Mouse (Mus musculus) G1E (cell line): Measurements from ENCODE around the gene Rhog. TPM values are rescaled to one million over a fixed set of nuclear protein-coding genes. Genes with fewer than 3 reads are reported as not detected.

Source experiments
- ATAC-seq: 2 replicates; pipeline ENCODE4 v1.8.0; 2016; ENCODE audit warnings: mild to moderate bottlenecking; ENCODE audit not compliant: insufficient number of reproducible peaks, poor library complexity, low FRiP score, severe bottlenecking; ENCODE audit errors: extremely low read depth
- DNase-seq: peaks from one replicate; pipeline ENCODE4 v3.0.0; 2012; ENCODE audit warnings: low spot score
- H3K27me3 ChIP-seq: 2 replicates; pipeline ENCODE4 v1.6.1; 2012; ENCODE audit warnings: mild to moderate bottlenecking, low read length, inconsistent platforms; ENCODE audit not compliant: insufficient read depth
- H3K36me3 ChIP-seq: replicated peaks from 2 replicates; pipeline ENCODE3; 2012; ENCODE audit warnings: mild to moderate bottlenecking, inconsistent platforms
- H3K4me1 ChIP-seq: 2 replicates; pipeline ENCODE4 v1.6.1; 2012; ENCODE audit warnings: low read depth, low read length, inconsistent platforms, mixed read lengths; ENCODE audit not compliant: insufficient read depth
- H3K4me3 ChIP-seq: 2 replicates; pipeline ENCODE4 v1.5.1; 2012; ENCODE audit warnings: low read depth, mild to moderate bottlenecking, inconsistent platforms, low read length, moderate library complexity, mixed read lengths
- H3K9me3 ChIP-seq: replicated peaks from 2 replicates; pipeline ENCODE4 v1.6.1; 2012; ENCODE audit warnings: inconsistent platforms
- CTCF ChIP-seq: IDR thresholded peaks from 2 replicates; pipeline ENCODE4 v1.5.1; 2012; ENCODE audit warnings: low read depth, low read length, inconsistent platforms, mixed read lengths
- GATA1 ChIP-seq: IDR thresholded peaks from 2 replicates; pipeline ENCODE4 v1.6.1; 2012; ENCODE audit warnings: borderline replicate concordance, low read length, inconsistent platforms, mixed read lengths
- GATA2 ChIP-seq: IDR thresholded peaks from 2 replicates; pipeline ENCODE4 v1.6.1; 2012; ENCODE audit warnings: low read depth, low read length, inconsistent platforms, borderline replicate concordance
- POLR2AphosphoS5 ChIP-seq: IDR thresholded peaks from 2 replicates; pipeline ENCODE4 v1.6.1; 2012; ENCODE audit warnings: low read depth, low read length, inconsistent platforms; ENCODE audit not compliant: insufficient replicate concordance
- TAL1 ChIP-seq: conservative IDR thresholded peaks from 2 replicates; pipeline ENCODE4 v1.6.1; 2012; ENCODE audit warnings: low read depth, low read length, inconsistent platforms, mixed read lengths
- polyA plus RNA-seq: library from polyadenylated mRNA; stranded (reverse); fragments of >175 nt; gene quantifications from 2 replicates; pipeline ENCODE4 v1.2.3, GENCODE M21; 2012
- total RNA-seq, 2 experiments: library from RNA; stranded (forward) in 1 of 2; stranded (reverse) in 1 of 2; fragments of 200-1000 nt in 1 of 2; fragments of >200 nt in 1 of 2; fragmentation: Nextera tagmentation in 1 of 2; gene quantifications; 2 replicates each; pipeline ENCODE4 v1.2.3; 2014 to 2017

Rhog gene
- total and polyA plus RNA-seq, 3 experiments = 68.5 to 241 (median 212) TPM

- Histone ChIP-seq H3K4me3 (peak overlapping the region; percentile 0; the same call in 1 of the 2 replicates), H3K4me1 (peaks cover 80% of the 10 kb centered on the region), H3K36me3 (peaks cover 93% of the 10 kb centered on the region), H3K27me3 (no peaks in the 10 kb centered on the region), H3K9me3 (no peaks in the 10 kb centered on the region)
- no peak for DNase-seq
- TF ChIP-seq TAL1 = no peak
- no peak for TF ChIP-seq GATA2
- no peak for TF ChIP-seq POLR2AphosphoS5
- TF ChIP-seq GATA1 = no peak
- ATAC-seq = peak; percentile 36; the same call in 1 of the 2 replicates
Measured at GRCm38 (mm10) chr7:102242371-102242770, 13.5 kb downstream of the Rhog start.

DNA sequence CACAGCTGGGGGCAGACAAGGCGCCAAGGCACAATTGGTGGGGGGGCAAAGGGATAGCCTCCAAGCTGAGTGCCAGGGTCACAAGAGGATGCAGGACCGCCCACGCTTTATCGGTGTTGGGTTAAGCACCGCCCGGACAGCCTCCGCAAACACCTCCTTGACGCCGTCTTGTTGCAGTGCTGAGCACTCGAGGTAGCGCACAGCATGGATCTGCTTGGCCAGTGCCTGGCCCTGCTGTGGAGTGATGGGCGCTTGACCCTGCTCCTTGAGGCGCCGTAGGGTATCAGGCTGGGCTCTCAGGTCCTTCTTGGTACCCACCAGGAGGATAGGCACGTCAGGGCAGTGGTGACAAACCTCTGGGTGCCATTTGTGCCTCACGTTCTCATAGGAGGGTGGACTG lies 16.3 kb downstream of the Rhog start:
- ATAC-seq (no peak), DNase-seq (no peak)
- H3K4me3 ChIP-seq = 0 out of 2 replicates have a peak overlapping the region, but pooled peaks have one; percentile 3
- peaks cover 72% of the 10 kb centered on the region for H3K4me1 ChIP-seq
- H3K27me3 ChIP-seq = no peaks in the 10 kb centered on the region
- no peaks in the 10 kb centered on the region for H3K9me3 ChIP-seq
- peaks cover 95% of the 10 kb centered on the region for H3K36me3 ChIP-seq
- TF ChIP-seq GATA2 (no peak), POLR2AphosphoS5 (no peak), GATA1 (no peak), TAL1 (no peak), CTCF (no peak)

- no peak for ATAC-seq
- no peak for TF ChIP-seq CTCF
- TF ChIP-seq GATA1 = no peak
- no peak for TF ChIP-seq GATA2
- no peak for TF ChIP-seq POLR2AphosphoS5
- no peak for TF ChIP-seq TAL1
- H3K36me3 ChIP-seq = peaks cover 94% of the 10 kb centered on the region
- no peaks in the 10 kb centered on the region for H3K9me3 ChIP-seq
- H3K27me3 ChIP-seq = no peaks in the 10 kb centered on the region
- DNase-seq = no peak
- peaks cover 67% of the 10 kb centered on the region for H3K4me1 ChIP-seq
- no peak overlapping the region for H3K4me3 ChIP-seq
Measured at GRCm38 (mm10) chr7:102238686-102239286, 17.1 kb downstream of the Rhog start.

DNA sequence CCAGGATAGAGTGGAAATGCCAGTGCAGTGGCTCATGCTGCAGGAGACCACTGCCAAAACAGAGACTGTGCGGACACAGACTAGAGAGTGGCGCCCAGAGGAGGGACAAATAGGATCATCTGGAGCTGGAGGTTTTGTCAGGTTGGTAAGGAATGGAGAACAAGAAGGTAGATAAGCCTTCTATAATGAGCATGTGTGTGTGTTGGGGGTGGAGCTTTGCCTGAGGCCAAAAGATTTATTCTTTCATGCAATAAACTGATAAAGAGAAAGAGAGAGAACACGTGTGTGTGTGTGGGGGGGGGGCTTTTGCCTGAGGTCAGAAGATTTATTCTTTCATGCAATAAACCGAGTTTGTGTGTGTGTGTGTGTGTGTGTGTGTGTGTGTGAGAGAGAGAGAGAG lies 22.8 kb downstream of the Rhog start:
- H3K36me3 ChIP-seq = peaks cover 82% of the 10 kb centered on the region
- TF ChIP-seq CTCF = no peak
- no peaks in the 10 kb centered on the region for H3K9me3 ChIP-seq
- peaks cover 32% of the 10 kb centered on the region for H3K4me1 ChIP-seq
- H3K27me3 ChIP-seq = no peaks in the 10 kb centered on the region
- DNase-seq (no peak), ATAC-seq (0 out of 2 replicates have a peak, but pooled peaks have one; percentile 16)
- H3K4me3 ChIP-seq = no peak overlapping the region

- ATAC-seq = no peak
- Histone ChIP-seq H3K27me3 (no peaks in the 10 kb centered on the region), H3K4me1 (peaks cover 14% of the 10 kb centered on the region), H3K36me3 (peaks cover 73% of the 10 kb centered on the region), H3K9me3 (no peaks in the 10 kb centered on the region), H3K4me3 (no peak overlapping the region)
- no peak for DNase-seq
- TF ChIP-seq GATA2 = no peak
Measured at GRCm38 (mm10) chr7:102229814-102230213, 26.0 kb downstream of the Rhog start.

- H3K36me3 ChIP-seq = peaks cover 65% of the 10 kb centered on the region
- H3K4me1 ChIP-seq = peaks cover 18% of the 10 kb centered on the region
- H3K9me3 ChIP-seq = no peaks in the 10 kb centered on the region
- DNase-seq (no peak), ATAC-seq (no peak)
- no peaks in the 10 kb centered on the region for H3K27me3 ChIP-seq
- no peak overlapping the region for H3K4me3 ChIP-seq
- TF ChIP-seq TAL1 = no peak
- TF ChIP-seq POLR2AphosphoS5 = no peak
- TF ChIP-seq GATA1 = no peak
- TF ChIP-seq GATA2 = no peak
Measured at GRCm38 (mm10) chr7:102228049-102228670, 27.7 kb downstream of the Rhog start.
